Mouse (Mus musculus) layer of hippocampus, adult 2 months (tissue): ENCODE results near the gene Hcn1. TPM values are rescaled to one million over a fixed set of nuclear protein-coding genes. Genes with fewer than 3 reads are reported as not detected.

ENCODE experiments used
- DNase-seq, 2 experiments: peaks; one replicate each; pipeline ENCODE4 v3.0.0; 2022; ENCODE audit warnings: low spot score in 2 of 2
- H3K27ac ChIP-seq: fragments of 200-600 bp; 2 replicates; pipeline ENCODE4 v1.8.1; 2022
- H3K4me3 ChIP-seq: fragments of 200-600 bp; 2 replicates; pipeline ENCODE4 v1.8.1; 2022; ENCODE audit warnings: mild to moderate bottlenecking
- CTCF ChIP-seq: fragments of 200-600 bp; conservative IDR thresholded peaks from 2 replicates; pipeline ENCODE4 v1.8.1; 2022; ENCODE audit warnings: antibody characterized with exemption, mild to moderate bottlenecking, moderate library complexity
- total RNA-seq, 2 experiments: library from RNA; stranded (reverse); gene quantifications; 2 replicates each; pipeline ENCODE4 v1.2.3; 2021

The Hcn1 gene
- total RNA-seq, 2 experiments from 2014 or later = 39.2 to 39.8 TPM

DNA sequence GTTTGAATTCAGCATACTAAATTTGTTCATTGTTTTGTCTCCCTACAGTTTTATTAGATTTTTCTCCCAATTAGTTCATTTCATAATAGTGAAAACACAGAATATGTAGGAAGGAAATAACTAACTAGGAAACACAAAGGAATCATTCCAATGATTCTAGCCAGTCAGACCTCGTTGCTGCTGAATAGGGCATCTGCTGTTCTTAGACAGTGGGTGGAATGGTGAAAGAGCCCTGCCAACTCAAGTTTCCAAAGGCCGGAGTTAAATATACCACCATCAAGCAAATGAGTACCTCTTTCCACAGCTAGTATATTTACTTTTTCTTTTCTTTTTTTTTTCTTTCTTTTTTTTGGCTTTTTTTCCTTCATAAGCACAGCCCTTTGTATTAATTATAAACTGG is 55.4 kb downstream of the Hcn1 start:
- TF ChIP-seq CTCF = 0 out of 2 replicates have a peak, but pooled peaks have one; percentile 8
- DNase-seq = peak; percentile 21 to 55
- H3K4me3 ChIP-seq = no peak overlapping the region
- no peak overlapping the region for H3K27ac ChIP-seq

DNA sequence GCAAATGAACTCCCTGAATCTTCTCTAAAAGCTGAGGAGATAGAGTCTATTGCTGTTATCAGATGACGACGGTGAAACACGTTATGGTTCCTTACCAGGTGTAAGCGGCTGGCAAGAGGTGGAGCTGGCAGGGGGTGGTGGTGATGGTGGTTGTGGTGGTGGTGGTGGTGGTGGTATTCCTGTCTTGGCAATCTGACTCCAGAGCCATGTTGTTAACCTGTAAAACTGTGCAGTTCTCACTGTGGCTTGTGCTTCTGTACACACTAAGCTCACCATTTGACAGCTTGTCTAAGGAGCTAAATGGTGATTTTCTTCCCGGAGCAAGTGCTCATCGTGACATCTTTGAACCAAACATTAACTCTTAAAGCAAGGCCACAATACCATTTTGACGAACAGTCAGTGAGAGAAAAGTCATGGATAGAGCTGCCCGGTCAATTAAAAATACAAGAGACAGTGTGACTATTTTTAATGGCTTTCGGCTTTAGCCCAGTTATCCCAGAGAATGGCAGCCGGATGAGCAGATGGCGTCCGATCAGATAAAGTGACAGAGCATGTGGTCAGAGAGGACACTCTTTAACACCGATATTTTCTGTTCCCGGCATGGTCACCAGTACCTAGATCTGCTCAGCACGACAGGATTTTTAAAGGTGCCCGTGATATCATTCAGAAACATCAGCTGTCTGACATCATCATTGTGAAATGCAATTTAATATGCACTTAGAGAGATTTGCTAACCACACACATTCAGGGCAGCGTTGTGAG is 56.5 kb downstream of the Hcn1 start:
- peak overlapping the region; percentile 51; the same call in 1 of the 2 replicates for H3K27ac ChIP-seq
- H3K4me3 ChIP-seq = peak overlapping the region; percentile 18; the same call in 1 of the 2 replicates
- no peak for TF ChIP-seq CTCF
- no peak for DNase-seq

DNA sequence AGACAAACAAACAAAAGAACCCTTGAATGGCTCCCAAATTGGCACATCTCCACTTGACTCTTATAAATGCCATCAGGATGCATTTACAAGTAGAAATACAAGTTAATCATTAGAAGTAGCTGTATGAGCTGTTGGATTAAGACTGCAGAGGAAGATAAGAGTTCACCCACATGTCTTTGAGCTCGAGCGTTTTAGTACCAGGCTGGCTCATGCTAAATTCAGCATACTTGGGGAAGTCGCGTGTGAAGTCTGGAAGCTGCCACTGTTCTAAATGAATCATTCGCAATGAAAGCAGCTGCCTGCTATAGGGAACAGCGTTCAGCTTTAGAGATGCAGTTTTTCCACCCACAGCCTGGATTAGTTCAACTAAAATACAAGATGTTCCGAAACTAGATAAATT is 57.4 kb downstream of the Hcn1 start:
- Histone ChIP-seq H3K4me3 (no peak overlapping the region), H3K27ac (peak overlapping the region; percentile 33; the same call in 1 of the 2 replicates)
- no peak for TF ChIP-seq CTCF
- peak; percentile 44 to 85 for DNase-seq

DNA sequence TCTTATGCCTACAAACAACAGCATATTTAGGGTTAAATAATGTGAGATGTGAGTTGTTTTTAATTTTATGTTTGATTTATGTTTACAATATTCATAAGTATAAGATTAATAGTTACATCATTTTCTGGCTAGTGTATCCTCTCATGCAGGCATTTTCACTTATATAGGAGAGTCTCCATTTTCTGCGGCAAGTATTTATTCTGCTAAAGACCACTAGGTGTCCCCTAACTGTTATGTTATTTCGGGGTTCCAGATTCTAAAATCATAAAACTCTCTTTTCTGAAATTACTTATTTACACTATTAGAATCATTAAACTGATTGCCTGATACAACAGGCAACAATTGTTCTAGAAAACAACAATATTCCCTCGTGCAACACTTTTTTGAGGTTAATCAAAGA is 60.5 kb downstream of the Hcn1 start:
- TF ChIP-seq CTCF = peak; percentile 75
- Histone ChIP-seq H3K4me3 (no peak overlapping the region), H3K27ac (no peak overlapping the region)
- no peak for DNase-seq

DNA sequence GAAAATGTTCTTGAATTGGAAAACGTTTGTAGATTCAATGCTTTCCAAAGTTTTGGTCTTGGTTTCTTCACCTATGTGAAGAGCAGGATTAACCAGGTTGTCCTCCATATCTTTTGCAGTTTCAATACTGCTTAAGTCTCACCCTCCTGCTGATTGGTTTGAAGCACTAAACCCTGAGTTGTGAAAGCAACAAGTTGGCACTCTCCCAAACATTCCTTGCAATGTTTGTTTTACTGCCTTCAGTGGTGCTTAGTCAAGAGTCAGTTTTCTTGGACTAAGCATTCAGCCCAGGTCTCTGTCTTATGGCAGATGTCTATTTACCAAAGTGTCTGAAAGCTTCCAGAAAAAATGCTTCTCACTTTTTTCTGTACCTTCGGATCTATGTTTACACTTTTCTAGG is 67.2 kb downstream of the Hcn1 start:
- DNase-seq = no peak
- H3K27ac ChIP-seq = no peak overlapping the region

DNA sequence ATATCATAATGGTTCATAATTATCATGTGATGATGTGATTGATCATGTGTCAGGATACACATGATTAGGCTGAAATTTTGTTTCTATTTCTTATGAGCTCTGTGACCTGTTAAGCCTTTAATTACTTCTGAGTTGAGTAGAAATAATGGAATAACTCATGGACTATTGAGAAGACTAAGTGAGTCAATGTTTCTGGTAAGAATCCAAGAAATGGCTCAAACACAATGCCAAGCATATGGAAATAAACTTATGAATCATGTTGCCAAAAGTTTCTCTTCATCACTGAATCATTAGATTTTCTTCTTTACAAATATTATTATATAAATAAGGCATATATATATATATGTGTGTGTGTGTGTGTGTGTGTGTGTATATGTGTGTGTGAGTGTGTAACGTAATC is 69.7 kb downstream of the Hcn1 start:
- Histone ChIP-seq H3K27ac (no peak overlapping the region), H3K4me3 (no peak overlapping the region)
- TF ChIP-seq CTCF = no peak
- no peak for DNase-seq

More for the DNA sequence above, 67.2 kb downstream of the Hcn1 start:
- TF ChIP-seq CTCF = no peak
- H3K4me3 ChIP-seq = no peak overlapping the region

DNA sequence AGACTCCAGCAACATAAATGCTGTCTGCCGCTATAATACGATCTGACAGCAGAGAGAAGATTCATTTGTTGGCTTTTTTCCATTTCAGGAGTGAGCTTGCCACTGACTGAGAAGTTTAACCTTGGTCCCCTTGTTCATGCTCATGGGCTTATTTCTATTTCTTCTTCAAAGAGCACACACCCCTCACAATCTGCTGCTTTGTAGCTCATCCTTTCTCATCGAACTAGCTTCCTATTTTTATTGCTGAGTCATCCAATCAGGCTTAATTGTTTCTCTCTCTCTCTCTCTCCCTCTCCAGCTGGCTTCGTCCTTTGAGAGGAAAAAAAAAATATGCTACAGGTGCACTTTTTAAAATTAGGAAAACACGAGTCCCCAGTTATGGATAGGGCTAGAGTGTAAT is 74.3 kb downstream of the Hcn1 start:
- TF ChIP-seq CTCF = no peak
- DNase-seq = peak in 1 of 2 experiments; percentile 20
- Histone ChIP-seq H3K27ac (peak overlapping the region; percentile 51), H3K4me3 (no peak overlapping the region)

DNA sequence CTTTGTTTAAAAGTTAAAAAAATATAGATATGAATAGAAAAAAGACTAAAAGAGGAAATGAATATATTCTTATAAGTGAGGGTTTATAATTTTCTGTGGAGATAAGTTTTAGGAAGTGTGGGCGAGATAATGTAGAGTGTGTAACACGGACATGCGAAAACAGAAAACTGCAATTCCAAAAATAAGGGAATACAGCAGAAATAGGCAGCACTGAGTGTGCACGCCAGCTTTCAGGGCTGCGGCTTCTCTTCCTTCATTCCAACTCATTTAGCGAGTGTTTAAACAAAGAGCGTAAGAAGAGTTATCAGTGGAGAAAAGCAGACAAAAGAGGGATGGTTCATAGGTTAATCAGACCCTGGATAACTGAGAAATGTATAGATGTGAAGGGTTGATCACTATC is 85.5 kb downstream of the Hcn1 start:
- Histone ChIP-seq H3K4me3 (peak overlapping the region; percentile 24; the same call in 1 of the 2 replicates), H3K27ac (no peak overlapping the region)
- no peak for TF ChIP-seq CTCF
- no peak for DNase-seq

DNA sequence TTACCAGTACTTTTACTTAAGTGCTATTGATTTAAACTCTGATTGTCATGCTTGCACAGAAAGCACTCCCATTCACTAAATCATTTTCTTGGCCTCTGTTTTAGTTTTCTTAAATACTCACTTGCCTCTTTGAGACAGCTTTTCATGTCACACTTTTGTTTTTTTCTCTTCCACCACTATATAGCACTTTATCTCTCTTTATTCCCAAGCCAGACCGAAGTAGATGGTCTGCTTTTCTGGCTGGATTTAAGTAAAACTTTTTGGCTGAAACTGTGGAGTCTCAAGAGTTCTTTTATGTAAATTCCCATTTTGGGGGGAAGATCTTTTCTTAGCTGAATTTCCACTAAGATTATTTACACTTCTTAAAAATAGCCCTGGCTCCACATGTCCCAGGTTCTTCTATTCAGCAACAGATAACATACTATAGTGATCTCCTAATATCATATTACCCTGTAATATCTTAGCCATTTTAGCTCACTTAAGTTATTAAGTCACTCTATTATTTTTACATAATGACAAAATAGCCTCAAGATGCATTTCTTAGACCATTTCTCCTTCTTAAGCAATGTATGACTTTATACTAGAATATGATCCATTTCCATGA is 92.7 kb downstream of the Hcn1 start:
- H3K4me3 ChIP-seq = no peak overlapping the region
- DNase-seq = no peak
- TF ChIP-seq CTCF = no peak
- no peak overlapping the region for H3K27ac ChIP-seq

DNA sequence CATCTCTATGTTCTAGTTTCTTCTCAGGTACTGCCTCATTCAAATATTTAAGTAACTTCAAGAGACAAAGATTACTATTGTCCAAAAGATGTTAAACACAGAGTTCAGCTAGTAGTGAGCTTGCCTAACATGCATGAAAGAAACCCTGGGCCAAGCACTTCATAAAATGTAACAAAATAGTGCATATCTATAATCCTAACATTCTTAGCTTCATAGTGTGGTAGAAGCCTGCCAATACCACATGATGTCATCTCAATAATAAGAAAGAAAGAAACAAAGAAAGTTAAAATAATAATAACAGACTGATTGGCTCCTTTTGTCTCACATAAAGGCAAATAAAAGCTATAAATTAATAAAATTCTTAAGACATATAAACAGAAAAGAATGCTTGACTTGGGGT is 103.5 kb downstream of the Hcn1 start:
- H3K27ac ChIP-seq = no peak overlapping the region
- no peak for DNase-seq
- TF ChIP-seq CTCF = no peak
- no peak overlapping the region for H3K4me3 ChIP-seq

DNA sequence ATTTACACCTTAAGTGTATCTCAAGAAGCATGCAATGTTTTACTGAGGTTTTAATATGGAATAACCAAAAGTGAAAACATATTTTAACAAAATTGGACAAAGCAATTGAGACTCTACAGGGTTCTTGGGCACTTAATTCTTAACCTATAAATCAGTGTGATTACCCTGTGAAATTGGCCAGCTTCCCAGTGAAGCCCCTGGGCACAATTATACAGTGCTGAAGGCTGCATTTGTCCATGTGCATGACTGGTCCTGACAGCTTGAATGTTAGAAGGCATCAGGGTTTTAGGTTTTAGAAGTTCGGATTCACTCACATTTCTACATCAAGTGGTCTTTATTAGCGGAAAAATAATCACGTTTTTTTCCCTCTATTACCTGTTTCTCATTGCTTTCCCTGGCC is 103.9 kb downstream of the Hcn1 start:
- Histone ChIP-seq H3K27ac (no peak overlapping the region), H3K4me3 (no peak overlapping the region)
- no peak for DNase-seq
- TF ChIP-seq CTCF = no peak

DNA sequence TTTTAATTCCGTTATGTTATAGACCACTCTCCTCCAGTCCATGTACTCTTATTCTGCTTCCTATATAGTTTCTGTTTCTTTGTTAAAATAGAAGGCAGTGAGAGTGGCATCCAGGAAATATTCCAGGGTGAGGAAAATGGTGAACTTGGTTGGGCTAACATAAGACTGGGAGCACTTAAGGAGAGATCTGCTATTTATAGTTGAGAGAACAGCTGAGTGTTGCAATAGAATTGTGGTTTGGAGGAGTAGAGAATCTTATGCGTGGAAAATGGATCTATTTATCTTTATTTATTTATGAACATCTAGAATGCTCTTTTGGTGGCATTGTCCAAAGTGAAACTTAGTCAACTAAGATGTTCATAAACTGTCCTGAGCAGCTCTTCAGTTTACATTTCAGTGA is 104.4 kb downstream of the Hcn1 start:
- Histone ChIP-seq H3K4me3 (no peak overlapping the region), H3K27ac (no peak overlapping the region)
- TF ChIP-seq CTCF = no peak
- DNase-seq = no peak

DNA sequence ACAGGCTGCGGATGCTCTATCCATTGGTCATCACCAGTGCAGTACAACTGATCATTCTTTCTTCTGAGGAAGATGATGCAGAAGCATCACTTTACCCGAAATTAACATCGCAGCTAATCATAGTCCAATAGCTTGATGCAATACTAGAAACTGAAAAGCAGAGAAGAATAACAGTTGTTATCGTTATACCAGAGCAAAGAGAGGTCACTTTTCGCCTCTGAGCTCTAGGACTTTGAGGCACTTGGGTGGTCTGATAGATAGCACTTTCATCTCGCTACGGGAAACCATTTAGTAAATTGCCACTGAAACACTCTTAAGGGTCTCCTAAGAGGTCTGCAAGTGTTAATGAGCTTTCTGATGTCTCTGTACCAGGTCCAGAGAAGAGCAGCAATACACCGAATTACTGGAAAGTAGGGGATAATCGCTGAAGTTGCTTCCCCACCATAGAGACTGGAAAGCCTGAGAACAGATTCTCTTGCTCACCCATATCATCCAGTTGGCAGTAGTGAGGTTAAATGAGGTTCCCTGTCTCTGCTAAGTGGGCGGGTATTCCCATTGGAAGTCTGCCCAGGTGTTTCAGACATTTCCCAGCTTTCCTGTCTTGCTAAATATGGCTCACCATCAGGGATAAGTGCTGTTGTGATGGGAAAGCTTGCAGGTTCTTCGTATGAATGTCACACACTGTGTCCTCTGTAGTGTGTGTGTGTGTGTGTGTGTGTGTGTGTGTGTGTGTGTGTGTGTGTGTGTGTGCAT is 105.0 kb downstream of the Hcn1 start:
- TF ChIP-seq CTCF = no peak
- Histone ChIP-seq H3K27ac (no peak overlapping the region), H3K4me3 (no peak overlapping the region)
- DNase-seq = peak in 1 of 2 experiments; percentile 15
